ENCODE assay signal across 10 mouse cellular contexts in genomic region chr4:152212091-152212505, GRCm38 (mm10). TPM values are rescaled to one million over a fixed set of nuclear protein-coding genes. Genes with fewer than 3 reads are reported as not detected.
DNase-seq lines count a peak whose midpoint lies in the region; ATAC-seq and TF ChIP-seq lines count a peak whose summit lies in the region.
"Had no signal": no experiment of that assay in that cellular context is flagged by ENCODE, and none has a peak within 500 bp of the region (broad histone marks: within the 10 kb centered on the region; RNA-seq: fewer than 3 reads in every experiment).

No protein-coding gene starts in this region.

- DNase-seq in forebrain, postnatal 0 days = no peak
- peak; percentile 17 to 28 for DNase-seq in adrenal gland, postnatal 36 days
- no peak for DNase-seq in liver, embryonic 14.5 days (ENCODE audit: low read depth in 3 of 3, low spot score in 3 of 3)
- DNase-seq in B cell, adult 2 months = no peak
- no peak for DNase-seq in left cerebral cortex, postnatal 4 days
- no peak for DNase-seq in gastrocnemius, adult 8-10 months (ENCODE audit: low spot score in 2 of 2)

- WGBS in forebrain, embryonic 16.5 days = 69% methylated on average over 6 of the region's 6 CpGs
- WGBS in forebrain, postnatal 0 days = 61% methylated on average over 6 of the region's 6 CpGs
- 65% methylated on average over 6 of the region's 6 CpGs for WGBS in intestine, embryonic 16.5 days
- 47% methylated on average over 6 of the region's 6 CpGs for WGBS in liver, embryonic 14.5 days (ENCODE audit: insufficient replicate concordance)

- peak; percentile 13; the same call in 1 of the 2 replicates for ATAC-seq in forebrain, embryonic 16.5 days
- ATAC-seq in forebrain, postnatal 0 days = no peak
- peak; percentile 55 for ATAC-seq in intestine, embryonic 16.5 days
- ATAC-seq in liver, embryonic 14.5 days (ENCODE audit: insufficient read depth) = peak; percentile 71

- H3K9ac ChIP-seq in forebrain, embryonic 16.5 days (replicated peaks; ENCODE audit: low read depth, low read length) = no peak overlapping the region
- no peak overlapping the region for H3K9ac ChIP-seq in forebrain, postnatal 0 days
- H3K9ac ChIP-seq in intestine, embryonic 16.5 days (ENCODE audit: low read depth, low read length) = no peak overlapping the region
- no peak overlapping the region for H3K9ac ChIP-seq in liver, embryonic 14.5 days (replicated peaks)
- H3K9ac ChIP-seq: hindbrain, embryonic 15.5 days; limb, embryonic 15.5 days had no signal

- TF ChIP-seq CTCF in forebrain, postnatal 0 days (IDR thresholded peaks at IDR 0.05; ENCODE audit: low read depth) = no peak
- no peak for TF ChIP-seq CTCF in liver, embryonic 14.5 days (IDR thresholded peaks at IDR 0.05; ENCODE audit: low read depth)

- no peak overlapping the region for H3K4me2 ChIP-seq in forebrain, embryonic 16.5 days (ENCODE audit: low read length)
- no peak overlapping the region for H3K4me2 ChIP-seq in forebrain, postnatal 0 days (ENCODE audit: low read depth)
- no peak overlapping the region for H3K4me2 ChIP-seq in intestine, embryonic 16.5 days (ENCODE audit: low read depth, low read length)
- H3K4me2 ChIP-seq in liver, embryonic 14.5 days (ENCODE audit: low read depth) = no peak overlapping the region
- H3K4me2 ChIP-seq: hindbrain, embryonic 15.5 days; limb, embryonic 15.5 days had no signal

- no peak overlapping the region for H3K27ac ChIP-seq in forebrain, embryonic 16.5 days (ENCODE audit: low read length)
- H3K27ac ChIP-seq in forebrain, postnatal 0 days (ENCODE audit: low read depth, low read length) = no peak overlapping the region
- H3K27ac ChIP-seq in intestine, embryonic 16.5 days (ENCODE audit: low read length) = no peak overlapping the region
- no peak overlapping the region for H3K27ac ChIP-seq in liver, embryonic 14.5 days
- H3K27ac ChIP-seq: hindbrain, embryonic 15.5 days; limb, embryonic 15.5 days had no signal

- no peaks in the 10 kb centered on the region for H3K27me3 ChIP-seq in forebrain, embryonic 16.5 days (replicated peaks; ENCODE audit: control insufficient read depth, insufficient read depth, low read length)
- no peaks in the 10 kb centered on the region for H3K27me3 ChIP-seq in forebrain, postnatal 0 days (ENCODE audit: insufficient read depth, low read length)
- H3K27me3 ChIP-seq in intestine, embryonic 16.5 days (replicated peaks; ENCODE audit: control insufficient read depth, insufficient read depth, low read length) = no peaks in the 10 kb centered on the region
- H3K27me3 ChIP-seq in liver, embryonic 14.5 days (ENCODE audit: control insufficient read depth, insufficient read depth, low read length) = no peaks in the 10 kb centered on the region
- H3K27me3 ChIP-seq: hindbrain, embryonic 15.5 days; limb, embryonic 15.5 days had no signal

- no peaks in the 10 kb centered on the region for H3K36me3 ChIP-seq in forebrain, embryonic 16.5 days (ENCODE audit: control insufficient read depth, insufficient read depth)
- no peaks in the 10 kb centered on the region; the same call in 1 of the 2 replicates for H3K36me3 ChIP-seq in forebrain, postnatal 0 days (ENCODE audit: insufficient read depth)
- no peaks in the 10 kb centered on the region for H3K36me3 ChIP-seq in intestine, embryonic 16.5 days (ENCODE audit: control insufficient read depth, insufficient read depth, low read length)
- H3K36me3 ChIP-seq in liver, embryonic 14.5 days (replicated peaks; ENCODE audit: control insufficient read depth, insufficient read depth, low read depth) = no peaks in the 10 kb centered on the region

- H3K4me3 ChIP-seq in forebrain, embryonic 16.5 days (replicated peaks; ENCODE audit: low read length) = no peak overlapping the region
- H3K4me3 ChIP-seq in forebrain, postnatal 0 days (ENCODE audit: low read depth, low read length) = no peak overlapping the region
- H3K4me3 ChIP-seq in intestine, embryonic 16.5 days (ENCODE audit: low read length) = no peak overlapping the region
- H3K4me3 ChIP-seq in liver, embryonic 14.5 days (ENCODE audit: insufficient read depth in 1 of 2, low read depth in 2 of 2, low read length in 2 of 2) = no peak overlapping the region
- H3K4me3 ChIP-seq: hindbrain, embryonic 15.5 days; limb, embryonic 15.5 days had no signal

- no peaks in the 10 kb centered on the region for H3K9me3 ChIP-seq in forebrain, embryonic 16.5 days (ENCODE audit: control insufficient read depth, low read length)
- H3K9me3 ChIP-seq in forebrain, postnatal 0 days (ENCODE audit: low read length) = no peaks in the 10 kb centered on the region
- no peaks in the 10 kb centered on the region for H3K9me3 ChIP-seq in intestine, embryonic 16.5 days (ENCODE audit: control insufficient read depth, low read length)
- no peaks in the 10 kb centered on the region for H3K9me3 ChIP-seq in liver, embryonic 14.5 days (ENCODE audit: control insufficient read depth, low read length)
- H3K9me3 ChIP-seq: hindbrain, embryonic 15.5 days; limb, embryonic 15.5 days had no signal

- intact Hi-C loops in left cerebral cortex, postnatal 4 days (cut with DNase I) = loop anchor here (5.0 kb wide), 1 partner anchor 70 kb away; no protein-coding TSS in a partner anchor

- 0 out of 2 replicates have a peak, but pooled peaks cover 3% of the 10 kb centered on the region for H3K4me1 ChIP-seq in forebrain, embryonic 16.5 days (replicated peaks; ENCODE audit: control insufficient read depth, insufficient read depth, low read length)
- peaks cover 4% of the 10 kb centered on the region; the same call in 1 of the 2 replicates for H3K4me1 ChIP-seq in forebrain, postnatal 0 days (ENCODE audit: insufficient read depth)
- H3K4me1 ChIP-seq in intestine, embryonic 16.5 days (ENCODE audit: control insufficient read depth, insufficient read depth, low read length) = peaks cover 17% of the 10 kb centered on the region
- H3K4me1 ChIP-seq in liver, embryonic 14.5 days (replicated peaks; ENCODE audit: control insufficient read depth in 2 of 2, insufficient read depth in 2 of 2, low read length in 1 of 2) = peaks cover 0 to 6% of the 10 kb centered on the region in 2 experiments; a peak in 2 of 4 replicates

- no peak for TF ChIP-seq EP300 in liver, embryonic 14.5 days (IDR thresholded peaks at IDR 0.05; ENCODE audit: low read depth)

RNA-seq across cellular contexts. Expression of gene Acot7, which starts 34.2 kb away (rescaled TPM):
- 210 and 269 TPM in 2 replicates for polyA plus RNA-seq in forebrain, embryonic 16.5 days (2015; fragmentation: Nextera tagmentation; extraction: Ambion mirVana)
- total RNA-seq in forebrain, postnatal 0 days (2014; rRNA removed) = 191 and 193 TPM in 2 replicates
- 411 and 466 TPM in 2 replicates for polyA plus RNA-seq in forebrain, postnatal 0 days (2015; fragmentation: Nextera tagmentation; extraction: Ambion mirVana)
- 10 to 100 TPM; 37.1 to 53.6 TPM for total RNA-seq in adrenal gland, postnatal 36 days (2021)
- 49.4 and 52.5 TPM in 2 replicates for polyA plus RNA-seq in intestine, embryonic 16.5 days (2015; fragmentation: Nextera tagmentation; extraction: Ambion mirVana)
- 10.8 and 12.5 TPM in 2 replicates for polyA plus RNA-seq in liver, embryonic 14.5 days (2012; rRNA removed)
- 12.2 and 13.0 TPM in 2 replicates for polyA plus RNA-seq in liver, embryonic 14.5 days (2014; fragmentation: Nextera tagmentation; extraction: Ambion mirVana)
- total RNA-seq in left cerebral cortex, postnatal 4 days (2021) = 100 to 1,000 TPM; 349 to 380 TPM
- 10 to 100 TPM; 13.8 to 15.9 (median 15.1) TPM for total RNA-seq in gastrocnemius, adult 8-10 months (2022)

RNA-seq across cellular contexts. Expression of gene Hes2, which starts 53.4 kb away (rescaled TPM):
- polyA plus RNA-seq in forebrain, embryonic 16.5 days (2015; fragmentation: Nextera tagmentation; extraction: Ambion mirVana) = not detected in 2 replicates
- total RNA-seq in forebrain, postnatal 0 days (2014; rRNA removed) = not detected in 2 replicates
- polyA plus RNA-seq in forebrain, postnatal 0 days (2015; fragmentation: Nextera tagmentation; extraction: Ambion mirVana) = not detected in 2 replicates
- not detected for total RNA-seq in adrenal gland, postnatal 36 days (2021)
- 0.68 and 0.98 TPM in 2 replicates for polyA plus RNA-seq in intestine, embryonic 16.5 days (2015; fragmentation: Nextera tagmentation; extraction: Ambion mirVana)
- polyA plus RNA-seq in liver, embryonic 14.5 days (2012; rRNA removed) = 0.01 and 0.02 TPM in 2 replicates
- polyA plus RNA-seq in liver, embryonic 14.5 days (2014; fragmentation: Nextera tagmentation; extraction: Ambion mirVana) = 0.05 TPM in 1 of 2 replicates, not detected in the other
- total RNA-seq in left cerebral cortex, postnatal 4 days (2021) = not detected
- total RNA-seq in gastrocnemius, adult 8-10 months (2022) = not detected
- polyA plus RNA-seq: hindbrain, embryonic 15.5 days had no signal

RNA-seq across cellular contexts. Expression of gene Espn, which starts 59.9 kb away (rescaled TPM):
- 0.08 and 0.12 TPM in 2 replicates for polyA plus RNA-seq in forebrain, embryonic 16.5 days (2015; fragmentation: Nextera tagmentation; extraction: Ambion mirVana)
- total RNA-seq in forebrain, postnatal 0 days (2014; rRNA removed) = 0.08 and 0.71 TPM in 2 replicates
- polyA plus RNA-seq in forebrain, postnatal 0 days (2015; fragmentation: Nextera tagmentation; extraction: Ambion mirVana) = 0.50 and 0.69 TPM in 2 replicates
- 1 to 10 TPM; 1.2 to 1.5 TPM for total RNA-seq in adrenal gland, postnatal 36 days (2021)
- 31.6 and 39.5 TPM in 2 replicates for polyA plus RNA-seq in intestine, embryonic 16.5 days (2015; fragmentation: Nextera tagmentation; extraction: Ambion mirVana)
- polyA plus RNA-seq in liver, embryonic 14.5 days (2012; rRNA removed) = 1.2 and 1.5 TPM in 2 replicates
- 1.2 and 1.9 TPM in 2 replicates for polyA plus RNA-seq in liver, embryonic 14.5 days (2014; fragmentation: Nextera tagmentation; extraction: Ambion mirVana)
- total RNA-seq in left cerebral cortex, postnatal 4 days (2021) = under 1 TPM in 1 of 2 experiments, not detected in 1; 0.46 TPM
- total RNA-seq in gastrocnemius, adult 8-10 months (2022) = under 1 TPM; 0.11 to 0.48 (median 0.28) TPM

Comparison
In these comparisons a context has a peak if more than half of its experiments do, and no peak if none do; other contexts are left out.
1. DNase-seq: peak in adrenal gland, postnatal 36 days (2 of 2); none in forebrain, postnatal 0 days (single experiment), liver, embryonic 14.5 days (0 of 3), B cell, adult 2 months (0 of 2), left cerebral cortex, postnatal 4 days (single experiment) and gastrocnemius, adult 8-10 months (0 of 2).